Mouse (Mus musculus) left cerebral cortex, postnatal 14 days (tissue): ENCODE results near the gene Adcy9. TPM values are rescaled to one million over a fixed set of nuclear protein-coding genes. Genes with fewer than 3 reads are reported as not detected.

ENCODE experiments used
- DNase-seq, 2 experiments: peaks; one replicate each; pipeline ENCODE4 v3.0.0; 2021 to 2022; ENCODE audit warnings: low spot score in 2 of 2, mixed read lengths in 1 of 2
- intact Hi-C: fragments of 180-260 bp; cut with DNase I; formaldehyde crosslinking; loops from one replicate; pipeline ENCODE4 v1.15.1; 2025
- total RNA-seq, 2 experiments: library from RNA; stranded (reverse); gene quantifications; 2 replicates each; pipeline ENCODE4 v1.2.3; 2021

The Adcy9 gene
- total RNA-seq, 2 experiments from 2014 or later: 50.1 to 57.1 TPM

DNA sequence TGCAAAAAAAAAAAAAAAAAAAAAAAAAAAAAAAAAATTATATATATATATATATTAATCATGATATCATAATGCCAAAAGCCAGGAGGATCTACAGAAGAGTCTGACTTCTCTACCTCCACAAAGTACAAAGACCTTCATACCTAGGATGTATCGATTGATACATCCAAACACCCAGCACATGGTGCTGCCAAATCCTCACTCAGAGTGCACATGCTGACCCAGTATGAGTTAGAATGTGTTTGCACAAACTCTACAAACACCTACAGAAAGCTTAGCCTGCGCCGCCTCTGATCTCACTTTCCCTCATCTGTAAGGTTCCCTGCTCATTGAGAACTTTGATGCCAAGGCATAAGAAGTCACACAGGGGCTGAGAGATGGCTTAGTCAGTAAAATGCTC lies 2.7 kb upstream of the Adcy9 start:
- intact Hi-C loops: no loop called here
- no peak for DNase-seq

DNA sequence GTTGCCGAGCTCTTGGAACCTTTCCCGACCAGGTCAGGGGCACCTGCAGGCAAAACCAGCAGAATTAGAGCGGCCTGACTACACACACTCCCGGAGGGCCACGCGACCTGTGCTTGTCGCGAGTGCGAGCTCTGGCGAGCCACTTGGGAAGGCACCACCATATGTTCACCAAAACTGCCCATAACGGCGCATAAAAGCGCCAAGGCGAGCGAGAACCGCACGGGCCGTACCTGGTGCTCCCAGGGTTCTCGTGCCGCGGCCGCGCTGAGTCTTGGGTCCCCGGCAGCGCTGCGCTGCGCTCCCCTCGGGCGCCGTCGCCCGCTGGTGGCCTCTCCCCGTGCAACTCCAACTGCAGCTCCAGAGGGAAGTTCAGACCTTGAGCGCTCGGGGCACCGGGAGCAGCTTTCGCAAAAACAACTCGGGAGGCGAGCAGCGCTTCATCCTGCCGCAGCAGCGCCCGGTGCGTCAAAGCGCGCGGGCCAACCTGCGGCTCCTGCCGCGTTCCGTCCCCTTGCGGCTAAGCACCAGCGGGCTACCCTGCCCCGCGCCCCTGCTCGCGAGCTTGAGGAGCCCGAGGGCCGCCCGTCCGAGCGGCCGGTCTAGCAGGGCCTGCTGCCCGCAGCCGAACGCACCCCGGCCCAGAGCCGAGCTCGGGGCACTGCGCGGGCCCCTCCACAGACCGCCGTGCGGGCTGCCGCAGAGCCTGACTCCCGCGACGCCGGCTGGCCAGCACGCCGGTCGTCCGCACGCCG lies 576 bp downstream of the Adcy9 start:
- peak in 1 of 2 experiments; percentile 44 for DNase-seq
- intact Hi-C loops: loop anchor here (2.0 to 5.0 kb wide), 3 partner anchors 38 to 103 kb away; no protein-coding TSS in a partner anchor

DNA sequence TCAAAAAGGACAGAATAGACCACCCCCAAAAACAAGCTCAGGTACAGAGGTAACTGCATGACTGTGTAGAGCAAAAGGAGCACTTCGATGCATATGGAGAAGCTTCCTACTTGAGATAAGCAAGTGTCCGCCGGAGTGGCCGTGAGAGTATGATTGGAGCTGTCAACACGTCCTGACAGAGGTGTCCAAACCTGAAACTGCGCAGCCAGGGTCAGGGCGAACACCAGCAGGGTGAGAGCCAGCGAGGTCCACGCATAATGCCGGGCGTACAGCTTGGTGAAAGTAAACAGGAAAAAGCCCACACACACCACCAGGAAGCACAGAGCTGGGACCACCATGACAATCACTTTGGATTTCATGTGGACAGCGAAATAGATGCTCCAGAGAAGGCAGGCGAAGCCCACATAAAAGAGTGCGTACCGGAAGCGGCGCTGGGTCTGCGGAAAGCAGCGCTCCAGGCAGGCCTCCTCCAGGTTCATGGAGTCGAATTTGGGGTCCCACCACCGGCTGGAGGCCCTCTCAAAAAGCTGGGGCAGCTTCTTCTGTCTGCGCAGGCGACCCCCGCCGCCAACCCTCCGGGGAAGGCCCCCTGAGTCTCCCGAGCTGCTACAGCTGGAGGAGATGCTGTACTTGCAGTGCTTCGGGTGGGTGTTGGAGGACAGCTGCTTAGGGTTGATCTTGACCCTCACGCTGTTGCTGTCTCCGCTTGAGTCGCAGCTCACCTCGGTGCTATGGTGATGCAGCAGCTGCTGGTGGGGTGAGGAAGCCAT lies 1.3 kb downstream of the Adcy9 start:
- no peak for DNase-seq
- intact Hi-C loops: loop anchor here (5.0 kb wide), 2 partner anchors 38 to 53 kb away; no protein-coding TSS in a partner anchor

DNA sequence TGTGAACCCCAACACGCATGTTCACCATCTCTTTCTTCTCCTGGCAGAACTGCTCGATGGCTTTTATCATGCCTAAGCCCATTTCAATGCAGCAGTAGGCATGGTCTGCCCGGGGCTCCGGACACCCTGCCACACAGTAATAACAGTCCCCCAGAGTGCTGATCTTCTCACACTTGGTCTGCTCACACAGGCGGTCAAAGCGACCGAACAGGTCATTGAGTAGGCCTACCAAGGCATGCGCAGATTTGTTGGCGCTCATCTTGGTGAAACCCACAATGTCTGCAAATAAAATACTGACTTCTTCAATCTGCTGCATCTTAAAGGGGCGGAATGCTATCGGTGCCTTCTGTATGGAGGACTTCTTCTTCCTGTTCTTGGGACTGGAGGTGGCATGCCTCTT lies 2.2 kb downstream of the Adcy9 start:
- DNase-seq: no peak
- intact Hi-C loops: loop anchor here (5.0 kb wide), 2 partner anchors 39 to 54 kb away; no protein-coding TSS in a partner anchor

DNA sequence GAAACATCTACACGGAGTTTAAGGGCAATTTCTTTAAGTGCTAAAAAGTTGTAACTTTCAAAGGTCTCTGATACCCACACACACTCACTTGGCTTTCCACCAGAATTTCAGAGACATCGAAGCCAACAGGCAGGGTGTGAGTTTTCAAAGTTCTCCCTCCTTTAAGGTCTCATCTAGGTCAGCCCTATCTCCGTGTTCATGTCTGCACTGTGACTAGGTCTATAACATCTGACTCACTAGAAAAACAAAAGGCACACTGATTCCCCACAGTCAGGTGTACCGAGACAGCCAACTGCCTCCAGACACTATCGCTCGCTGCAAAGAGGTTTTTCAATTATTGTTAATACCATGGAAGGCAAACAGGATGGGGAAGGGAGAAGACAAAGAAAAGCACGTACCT lies 2.8 kb downstream of the Adcy9 start:
- intact Hi-C loops: loop anchor here (5.0 kb wide), 2 partner anchors 40 to 55 kb away; no protein-coding TSS in a partner anchor
- no peak for DNase-seq

DNA sequence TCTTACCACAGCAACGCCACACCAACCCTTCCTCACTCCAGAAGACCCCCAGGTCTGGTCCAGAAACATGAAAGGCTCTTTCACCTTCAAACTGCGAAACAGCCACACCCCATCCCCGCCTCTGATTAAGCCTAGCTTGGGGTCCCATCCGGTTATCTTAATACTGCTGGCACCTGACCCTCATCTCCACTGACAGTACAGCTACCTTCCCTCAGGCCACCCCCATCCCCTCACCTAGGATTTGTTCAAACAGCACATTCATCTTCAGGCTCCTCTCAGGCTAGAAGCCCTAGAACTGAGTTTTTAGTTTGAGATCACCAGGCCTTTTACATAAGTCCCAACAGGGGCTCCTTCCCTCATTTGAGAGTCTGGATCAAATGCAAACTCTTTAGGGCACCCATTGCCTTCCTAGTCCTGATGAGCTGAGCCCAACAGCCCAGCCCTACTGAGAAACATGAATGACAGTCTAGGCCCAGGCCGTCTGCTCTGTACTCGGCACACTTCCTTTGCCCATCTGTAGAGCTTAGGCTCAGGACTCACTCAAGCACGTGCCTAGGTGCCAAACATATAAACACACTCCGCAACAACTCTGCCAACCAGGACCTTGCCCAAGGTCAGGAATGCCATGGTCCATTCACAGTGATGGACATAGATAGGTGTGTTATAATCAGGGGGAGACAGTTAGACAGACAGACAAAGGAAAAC lies 5.3 kb downstream of the Adcy9 start:
- intact Hi-C loops: loop anchor here (5.0 kb wide), 2 partner anchors 42 to 57 kb away; no protein-coding TSS in a partner anchor
- DNase-seq: no peak

DNA sequence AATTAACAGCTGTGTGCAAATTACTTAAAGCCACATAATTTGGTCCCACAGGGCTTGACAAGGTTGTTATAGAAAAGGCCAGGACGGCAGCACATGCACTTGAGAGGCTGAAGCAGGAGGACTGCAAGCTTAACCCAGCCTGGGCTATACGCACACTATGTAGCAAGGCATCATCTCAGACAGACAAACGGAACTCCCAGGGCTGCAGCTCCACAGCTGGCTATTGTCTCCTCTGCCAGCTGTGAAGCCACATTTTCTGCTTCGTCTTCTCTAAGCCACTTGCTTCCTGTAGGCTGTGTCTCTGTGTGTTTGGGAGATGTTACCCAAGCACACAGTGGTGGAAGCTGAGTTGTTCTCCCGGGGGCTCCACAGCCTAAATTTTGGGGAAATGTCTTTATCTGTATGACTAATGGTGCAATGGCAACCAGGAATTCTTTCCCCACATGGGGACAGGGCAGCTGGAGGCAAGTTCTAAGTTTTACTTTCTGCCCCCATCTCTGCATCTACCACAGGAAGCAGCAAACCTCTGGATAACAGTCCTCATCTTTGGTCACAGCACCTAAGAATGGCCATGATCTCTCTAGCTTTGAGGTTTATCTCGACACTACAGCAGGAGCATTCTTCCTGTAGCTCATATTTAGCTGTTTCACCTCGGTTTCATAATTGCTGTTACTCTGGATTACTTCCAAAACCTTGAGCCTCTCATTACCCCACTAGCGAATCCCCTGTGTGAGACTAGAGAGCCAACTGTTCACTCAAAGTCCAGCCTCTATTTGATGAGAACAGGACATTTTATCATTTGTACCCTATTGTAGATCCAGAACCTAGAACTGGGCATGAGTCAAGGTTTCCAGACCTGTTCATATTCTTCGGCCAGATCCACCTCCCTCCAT lies 6.1 kb downstream of the Adcy9 start:
- intact Hi-C loops: no loop called here
- no peak for DNase-seq

DNA sequence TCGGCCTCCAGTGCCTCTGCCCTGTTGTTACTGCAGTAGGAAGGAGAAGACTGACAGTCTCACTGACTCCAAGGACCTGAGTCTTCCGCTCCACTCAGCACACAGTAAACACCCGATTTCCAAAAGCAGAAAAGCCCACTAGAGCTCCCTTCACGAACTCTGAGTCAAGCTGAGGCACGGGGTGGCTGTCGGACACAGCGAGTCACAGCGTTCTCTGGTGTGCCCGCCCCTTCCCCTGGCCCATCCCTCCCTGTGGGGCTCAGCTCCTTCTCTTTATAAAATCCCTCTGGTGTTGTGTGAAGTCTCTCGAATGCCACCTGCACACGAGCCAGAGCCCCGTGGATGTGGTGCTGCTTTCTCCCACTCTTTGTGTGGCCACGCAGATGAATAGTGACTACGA lies 7.0 kb downstream of the Adcy9 start:
- intact Hi-C loops: no loop called here
- no peak for DNase-seq

DNA sequence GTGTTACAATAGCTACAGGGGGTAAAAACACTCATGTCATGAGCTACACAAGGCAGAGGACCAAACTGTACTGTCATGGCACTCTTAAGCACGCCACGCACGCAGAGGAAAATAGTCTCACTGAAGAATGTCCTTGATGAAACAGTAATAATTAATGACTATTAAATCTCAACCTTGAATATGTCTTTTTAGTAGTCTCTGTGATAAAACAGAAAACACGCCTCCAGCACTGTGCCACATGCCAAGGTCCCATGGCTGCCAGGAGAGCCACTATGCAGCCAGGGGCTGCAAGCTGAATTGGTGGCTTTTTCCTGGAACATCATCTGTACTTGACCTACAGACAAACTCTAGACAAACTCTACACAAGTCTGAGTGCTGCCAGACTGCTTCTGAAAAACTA lies 8.0 kb downstream of the Adcy9 start:
- no peak for DNase-seq
- intact Hi-C loops: no loop called here

DNA sequence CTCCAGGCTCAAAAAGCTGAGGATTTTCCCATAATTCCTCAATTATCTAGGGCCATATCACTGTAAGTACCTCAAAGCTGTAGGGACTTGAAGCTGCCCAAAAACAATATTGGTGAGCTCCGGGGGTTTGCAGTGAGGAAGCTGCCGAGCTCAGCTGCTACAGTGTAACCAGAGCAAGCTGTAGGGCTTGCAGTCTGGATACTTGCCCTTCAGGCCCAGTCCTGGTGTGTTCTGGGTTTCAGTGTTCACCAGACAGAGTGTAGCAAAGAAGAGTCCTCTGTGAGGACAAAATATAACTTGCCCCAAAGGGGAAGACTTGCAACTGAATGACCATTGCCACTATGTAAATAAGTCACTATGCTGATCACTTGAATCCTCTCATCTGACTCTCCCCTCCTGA lies 9.0 kb downstream of the Adcy9 start:
- DNase-seq: no peak
- intact Hi-C loops: no loop called here

DNA sequence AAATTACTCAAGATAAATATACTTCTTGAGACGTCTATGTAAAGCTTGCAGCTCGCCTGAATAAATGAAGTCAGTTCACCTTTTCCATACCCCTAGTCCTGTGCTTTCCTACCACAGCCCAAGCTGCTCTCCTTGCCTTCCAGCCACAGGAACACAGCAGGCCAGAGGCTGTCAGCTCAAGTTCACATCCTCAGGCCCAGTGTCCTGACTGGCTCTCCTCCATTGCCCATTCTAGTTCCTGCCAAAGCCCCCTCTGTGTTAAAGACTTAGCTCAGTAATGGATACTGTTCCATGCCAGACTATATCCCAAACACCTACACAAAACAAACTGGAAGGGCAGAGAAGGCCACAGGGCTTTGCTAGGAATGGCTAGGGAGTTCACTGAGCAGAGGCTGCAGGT lies 12.8 kb downstream of the Adcy9 start:
- no peak for DNase-seq
- intact Hi-C loops: no loop called here

DNA sequence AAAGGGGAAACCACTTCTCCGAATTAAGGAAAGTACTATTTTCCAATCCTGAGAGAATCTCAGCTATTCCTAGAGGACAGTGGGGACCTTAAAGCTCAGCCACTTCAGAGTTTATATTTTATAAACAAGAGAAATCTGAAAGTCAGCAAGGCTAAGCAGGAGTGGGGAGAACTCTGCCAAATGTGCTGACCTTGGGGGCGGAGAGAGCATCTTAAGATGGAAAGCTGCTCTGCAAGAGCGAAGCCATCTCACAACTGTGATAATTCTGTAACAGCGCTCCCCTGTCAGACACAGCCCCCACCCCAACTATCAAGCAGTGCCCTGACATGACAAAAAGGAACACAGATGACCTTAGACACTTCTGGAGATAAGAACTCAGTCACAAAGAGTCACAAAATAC lies 13.6 kb downstream of the Adcy9 start:
- intact Hi-C loops: no loop called here
- DNase-seq: no peak

DNA sequence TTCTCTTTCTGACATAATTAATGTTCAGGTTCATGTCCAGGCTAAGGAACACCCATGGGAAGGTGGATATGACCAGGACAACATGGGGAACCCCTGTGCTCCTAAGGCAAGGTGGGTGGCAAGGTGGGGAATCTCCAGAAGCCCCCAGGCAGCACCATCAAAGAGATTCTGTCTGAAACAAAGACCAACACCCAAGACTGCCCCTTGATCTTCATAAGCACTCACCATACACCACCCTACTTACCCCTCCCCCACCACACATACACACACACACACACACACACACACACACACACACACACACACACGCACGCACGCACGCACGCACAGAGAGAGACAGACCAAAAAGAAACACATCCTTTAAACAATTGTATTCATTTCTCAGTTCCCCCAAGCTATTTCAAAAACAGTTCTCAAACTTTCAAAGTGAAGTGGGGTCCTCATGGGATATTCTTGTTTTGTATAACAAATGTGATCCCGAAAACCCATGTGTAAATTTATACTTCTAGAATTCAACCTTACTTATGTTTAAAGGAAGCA lies 14.2 kb downstream of the Adcy9 start:
- no peak for DNase-seq
- intact Hi-C loops: no loop called here

DNA sequence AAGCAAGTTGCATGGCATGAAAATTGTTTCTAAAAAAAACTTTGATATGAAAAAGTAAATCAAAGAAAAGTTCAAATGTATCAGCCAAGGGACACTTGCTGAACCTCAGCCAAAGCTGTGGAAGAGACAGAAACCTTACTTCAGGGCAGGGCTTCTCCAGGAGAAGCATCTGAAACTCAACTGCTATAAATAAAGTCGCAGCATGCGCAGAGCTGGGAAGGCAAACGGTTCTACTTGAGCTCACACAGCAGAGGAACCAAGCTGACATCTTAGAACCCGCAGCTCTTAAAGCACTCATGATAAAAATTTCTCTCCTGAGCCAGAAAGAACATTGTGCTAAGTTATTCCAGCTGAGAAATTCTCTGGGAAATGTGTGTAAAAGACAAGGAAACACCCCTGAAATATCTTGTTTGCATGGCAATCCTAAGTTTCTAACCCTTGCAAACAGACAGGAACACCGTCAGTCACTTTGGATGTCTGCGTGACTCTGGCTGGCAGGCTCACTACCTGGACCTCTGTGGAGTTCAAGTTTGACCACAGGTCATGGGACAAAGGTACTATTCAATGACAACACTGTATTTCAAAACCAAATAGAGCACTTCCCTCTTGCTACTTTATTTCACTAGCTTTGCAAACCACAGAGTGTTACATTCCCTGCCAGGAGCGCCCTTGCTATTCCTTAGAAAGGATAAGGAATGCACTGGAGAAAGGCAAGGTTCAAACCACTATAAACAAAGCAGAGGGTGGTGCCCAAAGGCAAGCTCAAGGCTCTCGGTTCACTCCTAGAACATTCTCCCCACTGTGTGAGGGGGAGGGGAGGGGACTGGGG lies 15.2 kb downstream of the Adcy9 start:
- DNase-seq: no peak
- intact Hi-C loops: no loop called here

DNA sequence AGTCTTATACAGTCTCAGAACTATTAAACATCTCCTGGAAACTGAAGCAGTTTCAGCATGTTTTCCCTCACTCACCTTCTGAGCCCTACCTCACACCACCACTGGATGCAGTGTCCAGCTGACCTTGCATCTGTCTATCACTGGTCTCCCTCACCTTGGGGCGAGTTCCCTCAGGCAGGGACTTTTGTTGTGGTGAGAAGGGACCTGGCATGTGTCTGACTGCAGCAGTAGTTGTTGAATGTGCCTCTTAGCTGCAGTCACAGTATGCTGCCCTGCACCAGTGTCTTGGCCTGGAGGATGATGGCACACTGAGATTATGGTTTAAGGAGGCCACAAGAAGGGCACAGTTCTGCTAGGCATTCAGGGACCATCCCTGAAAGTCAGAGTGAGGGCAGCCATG lies 19.2 kb downstream of the Adcy9 start:
- DNase-seq: no peak
- intact Hi-C loops: no loop called here

DNA sequence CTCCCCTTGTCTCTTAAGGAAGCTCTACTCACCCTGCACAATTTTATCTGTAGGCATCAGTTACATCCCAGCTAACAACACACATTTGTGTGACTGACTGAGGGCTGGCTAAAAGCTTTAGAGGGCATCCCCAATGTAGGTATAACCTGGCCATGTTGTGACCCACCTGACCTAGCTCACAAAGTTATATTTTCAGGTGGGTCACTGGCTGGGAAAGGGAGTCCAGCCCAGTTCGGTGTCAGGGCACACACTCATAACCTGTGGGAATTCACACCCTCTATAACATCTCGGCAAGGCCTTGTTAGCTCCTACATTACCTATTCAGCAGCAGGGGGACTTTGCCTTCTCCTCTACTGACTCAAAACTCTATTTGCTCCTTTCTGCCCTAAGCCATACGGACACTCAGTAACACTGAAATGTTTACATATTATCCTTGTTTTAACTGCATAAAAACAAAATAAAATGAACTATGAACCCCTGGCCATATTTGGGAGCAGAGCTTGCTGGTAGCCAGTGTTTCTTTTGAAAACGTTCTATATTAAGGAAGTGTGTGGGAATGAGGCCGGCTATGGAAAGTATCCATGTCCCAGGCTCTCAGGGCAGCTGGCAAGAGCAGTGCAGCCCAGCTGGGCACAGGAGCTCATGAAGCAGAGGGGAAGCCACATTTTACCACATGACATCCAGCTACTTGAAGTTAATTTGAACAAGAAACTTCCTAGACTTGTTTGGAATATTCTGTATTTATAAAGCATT lies 20.7 kb downstream of the Adcy9 start:
- intact Hi-C loops: no loop called here
- no peak for DNase-seq

DNA sequence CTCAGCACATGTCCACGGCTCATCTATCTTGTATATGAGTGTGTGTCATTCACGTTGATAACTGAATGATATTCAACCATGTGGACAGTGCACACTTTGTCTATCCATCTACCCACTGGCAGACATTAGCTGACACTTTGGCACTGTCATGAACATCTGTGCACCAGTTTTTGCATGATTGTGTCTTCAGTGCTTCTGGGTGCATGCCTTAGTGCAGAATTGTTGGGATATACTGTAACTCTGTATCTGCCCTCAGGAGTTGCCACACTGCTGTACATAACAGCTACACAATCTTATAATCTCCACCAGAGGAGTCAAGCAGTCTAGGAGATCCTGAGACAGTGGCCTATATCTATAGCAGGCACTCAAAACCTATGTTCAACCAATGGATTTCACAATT lies 21.5 kb downstream of the Adcy9 start:
- intact Hi-C loops: no loop called here

More for the DNA sequence above, 21.5 kb downstream of the Adcy9 start:
- no peak for DNase-seq
